Mouse (Mus musculus) CD4-positive naive resting alpha-beta T cell, adult 57 days (primary cell): ENCODE results near the gene Gm9837. TPM values are rescaled to one million over a fixed set of nuclear protein-coding genes. Genes with fewer than 3 reads are reported as not detected.

Experiments used
- total RNA-seq: library from RNA; stranded (reverse); gene quantifications from one replicate; pipeline ENCODE4 v1.2.4, GENCODE M21; 2023

Gene Gm9837
- not detected for total RNA-seq

GRCm38 (mm10) chr11:53469968-53470695 is at the start of gene Gm9837:
Gene Gm9837, minus strand, starts transcription at chr11:53470479.

GRCm38 (mm10) chr11:53519207-53520121 is 49.2 kb upstream of the Gm9837 start, which contains the start of gene Sept8:
Gene Sept8, plus strand, starts transcription at chr11:53519257.

GRCm38 (mm10) chr11:53479783-53480301 is 9.6 kb upstream of the Gm9837 start, which contains the start of the genes Gm9945 and Sowaha:
Gene Gm9945, plus strand, starts transcription at chr11:53480166.
Gene Sowaha, minus strand, starts transcription at chr11:53480274.

DNA sequence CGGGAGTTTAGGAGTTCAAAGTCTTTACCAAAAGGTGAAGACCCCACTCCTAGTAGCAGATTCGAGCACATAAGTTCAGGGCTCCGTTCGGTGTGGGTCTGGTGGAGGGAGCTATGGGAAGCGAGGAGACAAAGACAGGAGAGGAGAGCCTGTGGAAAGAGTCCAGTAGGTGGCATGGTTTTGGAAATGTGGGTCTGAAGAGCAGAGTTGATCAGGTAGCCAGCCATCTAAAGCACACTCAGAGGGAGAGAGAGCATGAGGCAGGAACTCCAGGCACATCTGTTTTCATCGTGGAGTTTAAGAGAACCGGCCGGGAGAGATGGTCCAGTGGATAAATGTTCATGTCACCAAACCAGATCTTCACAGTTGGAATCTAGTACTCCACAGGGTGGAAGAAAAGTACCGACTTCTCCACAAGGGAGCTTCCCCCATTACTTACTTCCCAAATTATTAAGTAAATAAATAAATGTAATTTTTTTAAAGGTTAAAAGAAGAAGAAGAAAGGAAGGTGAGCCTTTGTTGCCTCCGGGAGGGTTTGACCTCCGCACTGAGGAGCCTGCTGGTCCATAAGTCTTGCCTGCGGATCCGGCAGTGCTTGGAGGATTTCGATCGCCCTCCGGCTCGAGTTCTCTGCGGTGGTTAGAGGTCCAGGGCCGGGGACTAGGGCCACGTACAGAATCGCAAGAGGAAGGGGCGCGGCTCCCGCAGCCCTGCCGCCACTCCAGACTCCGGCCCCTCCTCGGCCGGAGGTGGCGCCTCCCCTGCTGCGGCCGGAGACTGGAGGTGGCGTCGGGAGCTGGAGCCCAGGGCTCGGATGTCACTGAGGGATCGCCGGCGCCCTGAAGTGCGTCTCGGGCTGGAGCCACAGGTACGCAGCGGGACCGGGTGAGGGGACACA is 13.6 kb downstream of the Gm9837 start, which contains the start of the genes Gm10447 and Shroom1:
Gene Gm10447 (minus strand): TSS at position 637 of the 898 bp plus-strand sequence.
Gene Shroom1 (plus strand): TSS at position 732 of the 898 bp plus-strand sequence.

GRCm38 (mm10) chr11:53430670-53431346 is 39.5 kb downstream of the Gm9837 start, which contains the start of the genes Uqcrq and Gdf9:
Gene Uqcrq, minus strand, starts transcription at chr11:53430831.
Gene Gdf9, plus strand, starts transcription at chr11:53431023.

DNA sequence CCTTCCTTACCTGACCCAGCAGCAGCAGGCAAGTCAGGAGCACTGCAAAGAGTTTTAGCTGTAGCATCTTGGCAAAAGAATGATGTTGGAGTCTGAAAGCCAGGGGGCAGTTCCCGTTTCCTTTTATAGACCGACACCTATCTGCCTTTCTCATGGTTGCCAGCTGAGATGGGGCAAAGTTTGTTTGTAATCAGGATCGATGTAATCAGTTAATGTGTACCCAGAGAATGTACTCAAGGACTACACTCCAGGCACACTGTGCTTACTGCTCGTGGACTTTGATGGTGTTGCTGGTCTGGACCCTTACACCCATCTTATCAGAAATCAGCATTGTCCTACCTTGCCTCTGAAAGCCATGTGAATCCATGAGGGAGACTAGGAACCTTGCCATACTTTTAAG is 47.2 kb downstream of the Gm9837 start, which contains the start of gene Leap2:
Gene Leap2 (minus strand): TSS at position 135 of the 400 bp plus-strand sequence.

Other genes starting within 250 kb of the Gm9837 start
- gene Hspa4, start 170.0 kb downstream of the Gm9837 start, total RNA-seq = 105 TPM
- gene Zcchc10, start 145.8 kb downstream of the Gm9837 start, total RNA-seq = 22.1 TPM
- 258 TPM for gene Aff4, start 119.6 kb downstream of the Gm9837 start, total RNA-seq
- not detected for gene Leap2, start 47.3 kb downstream of the Gm9837 start, total RNA-seq
- gene Uqcrq, start 39.6 kb downstream of the Gm9837 start, total RNA-seq = 142 TPM
- gene Gdf9, start 39.5 kb downstream of the Gm9837 start, total RNA-seq = not detected
- not detected for gene Gm10447, start 13.4 kb downstream of the Gm9837 start, total RNA-seq
- gene Shroom1, start 13.3 kb downstream of the Gm9837 start, total RNA-seq = not detected
- gene Gm9945, start 9.7 kb upstream of the Gm9837 start, total RNA-seq = not detected
- gene Sowaha, start 9.8 kb upstream of the Gm9837 start, total RNA-seq = not detected
- gene Sept8, start 48.8 kb upstream of the Gm9837 start, total RNA-seq = 1.2 TPM
- 8.2 TPM for gene Kif3a, start 96.9 kb upstream of the Gm9837 start, total RNA-seq
- gene Il4, start 148.2 kb upstream of the Gm9837 start, total RNA-seq = not detected
- not detected for gene Il13, start 164.2 kb upstream of the Gm9837 start, total RNA-seq
- 22.8 TPM for gene Rad50, start 236.8 kb upstream of the Gm9837 start, total RNA-seq